Mouse (Mus musculus) neutrophil, adult 5-6 weeks (primary cell): Measurements from ENCODE around the gene Polr3a. TPM values are rescaled to one million over a fixed set of nuclear protein-coding genes. Genes with fewer than 3 reads are reported as not detected.

Experiments used
- ATAC-seq: fragments of 151-379, 151-347 bp; 2 replicates; pipeline ENCODE4 v1.8.0; 2017; ENCODE audit warnings: mild to moderate bottlenecking, moderate TSS enrichment; ENCODE audit not compliant: insufficient number of reproducible peaks, poor library complexity, low FRiP score, severe bottlenecking; ENCODE audit errors: extremely low read depth
- total RNA-seq: library from RNA; stranded (forward); fragments of 200-1000 nt; gene quantifications from 2 replicates; pipeline ENCODE4 v1.2.3, GENCODE M21; 2017

Polr3a gene
- total RNA-seq = 29.2 and 33.3 TPM in 2 replicates

DNA sequence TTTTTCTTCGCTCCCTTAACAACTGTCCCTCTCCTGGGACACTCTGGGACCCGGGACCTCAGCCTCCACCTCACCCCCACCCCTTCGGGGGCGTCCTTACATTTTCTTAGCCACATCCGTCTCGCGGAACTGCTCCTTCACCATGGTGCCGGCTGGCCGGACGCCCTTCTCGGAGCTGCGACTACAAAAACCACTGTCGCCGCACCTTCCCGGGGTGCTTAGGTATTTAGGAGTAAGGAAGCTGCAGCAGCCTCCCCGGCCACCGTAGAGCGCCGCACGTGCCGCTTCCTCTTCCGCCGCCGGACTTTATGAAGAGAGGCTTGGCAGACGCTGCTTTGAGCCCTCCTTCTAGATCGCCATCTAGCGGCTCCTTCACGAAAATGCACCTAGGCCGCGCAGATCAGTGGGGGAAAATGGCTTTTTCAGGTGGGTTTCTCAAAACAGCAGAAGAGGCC lies at the start of gene Polr3a, which contains the start of gene Rps24:
Gene Polr3a, minus strand, starts transcription at position 286 of the 455 bp plus-strand sequence.
Gene Rps24, plus strand, starts transcription at position 353 of the 455 bp plus-strand sequence.
- peak; percentile 83 for ATAC-seq

DNA sequence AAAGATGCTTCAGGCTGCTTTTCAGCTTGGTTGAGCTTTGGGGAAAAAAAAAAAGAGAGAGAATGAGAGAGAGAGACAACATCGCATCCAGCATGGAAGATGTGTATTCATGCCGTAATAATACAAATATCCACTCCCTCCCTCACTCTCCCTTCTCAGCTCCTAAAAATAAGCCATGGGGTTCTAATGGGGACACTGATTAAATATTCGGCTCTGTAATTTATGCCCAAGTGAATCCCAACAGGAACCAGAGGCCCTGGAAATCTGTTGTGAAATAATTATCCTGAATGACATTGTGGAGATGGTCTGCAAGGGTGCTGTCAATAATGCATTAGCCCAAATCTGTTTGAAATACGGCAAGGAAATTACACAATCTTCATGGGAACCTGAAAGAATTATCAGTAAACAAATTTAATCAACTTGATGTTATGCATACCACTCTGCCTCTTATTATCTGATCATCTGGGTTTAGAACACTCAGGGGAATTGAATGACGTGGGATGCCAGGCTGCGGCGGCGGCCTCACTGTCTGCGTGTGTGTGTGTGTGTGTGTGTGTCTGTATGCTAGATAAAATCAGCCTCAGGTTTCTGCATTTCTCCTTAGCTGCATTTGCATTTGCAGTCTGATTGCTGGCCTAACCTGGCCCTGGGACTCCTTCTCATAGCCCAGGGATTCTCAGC lies 48.1 kb upstream of the Polr3a start:
- ATAC-seq = no peak

- no peak for ATAC-seq
Measured at GRCm38 (mm10) chr14:24530228-24530627, 43.4 kb upstream of the Polr3a start.

- no peak for ATAC-seq
Measured at GRCm38 (mm10) chr14:24526440-24526839, 39.6 kb upstream of the Polr3a start.

- no peak for ATAC-seq
Measured at GRCm38 (mm10) chr14:24525677-24526415, 39.0 kb upstream of the Polr3a start.

- ATAC-seq = no peak
Measured at GRCm38 (mm10) chr14:24525137-24525536, 38.3 kb upstream of the Polr3a start.

- no peak for ATAC-seq
Measured at GRCm38 (mm10) chr14:24521597-24521996, 34.7 kb upstream of the Polr3a start.

GRCm38 (mm10) chr14:24512527-24513161 lies 25.8 kb upstream of the Polr3a start:
- ATAC-seq = no peak

DNA sequence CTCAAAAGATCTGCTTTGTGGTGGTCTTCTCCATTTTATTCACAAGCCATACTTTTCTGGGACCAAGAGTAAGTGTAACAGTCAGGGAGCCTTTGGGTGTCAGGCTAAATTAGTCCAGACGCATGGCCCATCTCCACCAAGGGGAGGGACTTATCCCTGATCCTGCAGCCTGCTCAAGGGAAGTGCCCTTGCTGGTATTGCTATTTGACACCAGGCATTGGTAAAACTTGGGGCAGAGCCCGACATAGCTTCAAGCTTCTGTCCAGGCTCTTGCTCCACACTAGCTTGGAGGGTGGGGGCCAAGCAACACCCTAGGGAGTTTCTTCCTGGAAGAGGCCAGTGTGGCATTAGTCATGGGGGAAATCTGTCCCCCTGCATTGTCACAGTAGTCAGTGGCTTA lies 23.8 kb upstream of the Polr3a start:
- ATAC-seq = no peak

DNA sequence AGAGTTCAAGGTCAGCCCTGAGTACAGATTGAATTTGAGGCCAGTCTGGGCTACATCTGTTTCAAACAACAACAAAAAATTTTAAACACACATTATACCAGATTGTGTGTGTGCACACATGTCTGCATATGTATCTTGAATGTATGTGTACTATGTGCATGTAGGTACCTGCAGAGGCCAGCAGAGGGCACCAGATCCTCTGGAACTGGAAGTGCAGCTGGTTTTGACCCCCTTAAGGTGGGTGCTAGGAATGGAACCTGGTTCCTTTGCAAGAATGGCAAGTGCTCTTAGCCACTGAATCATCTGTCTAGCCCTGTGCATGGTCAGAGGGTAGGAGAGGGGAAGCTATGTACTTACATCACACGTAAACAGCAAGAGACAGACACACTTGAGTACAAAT lies 23.4 kb upstream of the Polr3a start:
- ATAC-seq = no peak

- no peak for ATAC-seq
Measured at GRCm38 (mm10) chr14:24509557-24509956, 22.7 kb upstream of the Polr3a start.

GRCm38 (mm10) chr14:24508070-24508773 lies 21.4 kb upstream of the Polr3a start:
- no peak for ATAC-seq

DNA sequence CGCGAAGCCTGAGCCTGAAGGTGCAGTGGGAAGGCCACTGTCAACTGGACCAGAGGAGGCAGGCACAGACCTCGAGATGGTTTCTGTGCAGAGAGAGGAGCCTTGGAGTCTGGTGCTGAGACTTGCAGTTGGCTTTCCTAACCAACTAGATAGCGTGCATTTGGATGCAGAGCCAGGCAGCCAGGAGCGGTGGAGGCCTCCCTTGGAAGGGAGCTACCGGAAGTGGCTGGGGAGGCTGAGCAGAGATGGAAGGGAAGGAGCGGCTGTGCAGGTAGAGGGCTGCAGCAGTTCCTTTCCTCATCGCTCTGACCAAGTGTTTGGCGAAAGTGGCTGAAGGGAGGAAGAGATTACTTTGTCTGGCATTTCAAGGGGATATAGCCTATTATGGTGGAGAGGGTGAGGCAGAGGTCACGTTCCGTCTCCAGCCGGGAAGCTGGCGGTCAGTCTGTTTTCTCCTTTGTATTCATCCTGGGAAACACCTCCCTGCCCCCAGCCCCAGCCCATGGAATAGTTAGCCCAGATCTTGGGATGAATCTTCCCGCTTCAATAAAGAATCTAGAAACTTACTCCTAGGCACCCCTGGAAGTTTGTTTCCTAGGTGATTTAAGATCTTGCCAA lies 20.7 kb upstream of the Polr3a start:
- no peak for ATAC-seq

GRCm38 (mm10) chr14:24501256-24501655 lies 14.4 kb upstream of the Polr3a start:
- ATAC-seq = no peak

GRCm38 (mm10) chr14:24500845-24501186 lies 14.0 kb upstream of the Polr3a start:
- ATAC-seq = no peak

- ATAC-seq = peak; percentile 35; the same call in 1 of the 2 replicates
Measured at GRCm38 (mm10) chr14:24500091-24500844, 13.4 kb upstream of the Polr3a start.

GRCm38 (mm10) chr14:24499478-24499877 lies 12.6 kb upstream of the Polr3a start:
- no peak for ATAC-seq

- ATAC-seq = no peak
Measured at GRCm38 (mm10) chr14:24498561-24499255, 11.8 kb upstream of the Polr3a start.
